Mouse (Mus musculus) megakaryocyte, adult 5-6 weeks (primary cell): ENCODE measurements around the gene Cdk18. TPM values are rescaled to one million over a fixed set of nuclear protein-coding genes. Genes with fewer than 3 reads are reported as not detected.
"Not testable (repeated sequence)": the region's sequence is repeated elsewhere in the genome, so short reads cannot be mapped to it uniquely, and the experiment has no call there.

ENCODE experiments used
- ATAC-seq: 2 replicates; pipeline ENCODE4 v1.8.0; 2016; ENCODE audit warnings: mild to moderate bottlenecking, inconsistent platforms; ENCODE audit not compliant: poor library complexity, severe bottlenecking
- total RNA-seq, 2 experiments: library from RNA; stranded (forward) in 1 of 2; stranded (reverse) in 1 of 2; fragments of 153-499, 151-499 nt in 1 of 2; fragments of 221-1000, 200-1000 nt in 1 of 2; gene quantifications; 2 replicates each; pipeline versions ENCODE4 v1.2.3 to v1.2.4; 2015 to 2017

Gene Cdk18
- 0.14 TPM in 1 of 2 replicates, not detected in the other for total RNA-seq (2015)
- 0.04 TPM in 1 of 2 replicates, not detected in the other for total RNA-seq (2017)

- ATAC-seq, result peak; percentile 60
Measured at GRCm38 (mm10) chr1:132139416-132139864, at the start of gene Cdk18. Gene Cdk18, minus strand, starts transcription at chr1:132139684.

DNA sequence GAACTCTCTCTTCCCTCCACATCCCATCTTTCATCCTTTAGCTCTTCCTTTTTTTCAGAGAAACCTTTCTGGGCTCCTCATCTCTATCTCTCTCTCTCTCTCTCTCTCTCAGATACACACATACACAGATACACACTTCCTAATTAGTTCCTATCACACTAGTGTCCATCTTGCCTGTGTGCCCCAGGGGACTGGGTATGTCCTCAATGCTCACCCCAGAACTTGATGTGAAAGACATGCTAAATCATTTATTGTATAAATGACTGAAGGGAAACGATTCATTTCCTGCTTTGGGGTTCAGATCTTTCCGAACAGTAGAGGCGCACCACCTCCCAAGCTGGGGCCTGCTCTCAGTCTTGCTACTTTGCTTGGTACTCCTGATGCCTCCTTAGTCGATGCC, 49.7 kb upstream of the Cdk18 start:
- no peak for ATAC-seq

DNA sequence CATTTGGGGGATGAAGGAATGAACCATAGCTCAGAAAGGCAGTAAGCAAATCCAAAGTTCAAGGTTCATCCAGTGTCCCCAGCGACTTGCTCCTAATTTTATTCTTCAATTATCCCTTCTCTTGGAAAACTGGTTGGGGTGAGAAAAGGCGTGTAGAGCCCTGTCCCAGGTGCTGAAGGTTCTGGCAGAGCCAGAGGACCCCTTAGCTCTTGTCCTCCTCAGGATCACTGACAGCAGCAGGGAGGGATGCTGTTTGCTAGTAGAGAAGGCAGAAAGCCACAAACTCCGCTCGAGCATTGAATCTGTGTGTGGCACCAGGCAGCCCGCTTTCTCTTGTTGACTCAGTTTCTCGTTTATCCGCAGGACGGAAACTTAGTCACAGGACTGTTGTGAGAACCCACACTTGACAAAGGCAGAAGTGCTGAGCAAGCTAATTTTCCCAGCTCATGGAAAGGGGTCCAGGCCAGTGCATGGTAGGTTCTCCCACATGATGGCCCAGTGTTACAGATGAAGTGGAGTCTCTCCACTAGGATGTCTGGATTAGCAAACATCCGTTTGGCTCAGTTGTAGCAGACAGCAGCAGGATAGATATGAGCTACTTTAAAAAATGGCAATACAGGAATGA, 49.1 kb upstream of the Cdk18 start:
- ATAC-seq, result no peak

- no peak for ATAC-seq
Measured at GRCm38 (mm10) chr1:132186303-132186702, 46.8 kb upstream of the Cdk18 start.

DNA sequence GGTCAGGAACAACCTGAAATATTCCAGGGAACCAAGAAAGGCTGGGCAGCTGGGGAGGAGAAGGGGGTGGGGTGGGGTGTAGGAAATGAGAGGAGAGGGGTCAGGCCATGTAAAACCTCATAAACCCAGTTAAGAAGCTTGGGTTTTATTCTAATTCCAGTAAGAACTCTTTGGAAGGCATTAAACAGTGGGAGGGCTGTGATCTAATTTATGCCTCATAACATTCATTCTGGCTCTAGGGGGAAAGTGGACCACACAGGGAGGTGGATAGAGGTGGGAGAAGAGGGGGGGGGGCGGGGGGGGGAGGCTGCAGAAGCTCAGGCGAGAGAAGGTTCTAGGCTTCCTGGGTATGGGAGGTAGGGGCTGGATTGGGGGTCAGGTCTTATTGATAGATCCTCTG, 32.1 kb upstream of the Cdk18 start:
- ATAC-seq, result no peak

- ATAC-seq, result no peak
Measured at GRCm38 (mm10) chr1:132170698-132171097, 31.2 kb upstream of the Cdk18 start.

- ATAC-seq, result 0 out of 2 replicates have a peak, but pooled peaks have one; percentile 33
Measured at GRCm38 (mm10) chr1:132168115-132168767, 28.8 kb upstream of the Cdk18 start.

- no peak for ATAC-seq
Measured at GRCm38 (mm10) chr1:132165859-132166258, 26.4 kb upstream of the Cdk18 start.

DNA sequence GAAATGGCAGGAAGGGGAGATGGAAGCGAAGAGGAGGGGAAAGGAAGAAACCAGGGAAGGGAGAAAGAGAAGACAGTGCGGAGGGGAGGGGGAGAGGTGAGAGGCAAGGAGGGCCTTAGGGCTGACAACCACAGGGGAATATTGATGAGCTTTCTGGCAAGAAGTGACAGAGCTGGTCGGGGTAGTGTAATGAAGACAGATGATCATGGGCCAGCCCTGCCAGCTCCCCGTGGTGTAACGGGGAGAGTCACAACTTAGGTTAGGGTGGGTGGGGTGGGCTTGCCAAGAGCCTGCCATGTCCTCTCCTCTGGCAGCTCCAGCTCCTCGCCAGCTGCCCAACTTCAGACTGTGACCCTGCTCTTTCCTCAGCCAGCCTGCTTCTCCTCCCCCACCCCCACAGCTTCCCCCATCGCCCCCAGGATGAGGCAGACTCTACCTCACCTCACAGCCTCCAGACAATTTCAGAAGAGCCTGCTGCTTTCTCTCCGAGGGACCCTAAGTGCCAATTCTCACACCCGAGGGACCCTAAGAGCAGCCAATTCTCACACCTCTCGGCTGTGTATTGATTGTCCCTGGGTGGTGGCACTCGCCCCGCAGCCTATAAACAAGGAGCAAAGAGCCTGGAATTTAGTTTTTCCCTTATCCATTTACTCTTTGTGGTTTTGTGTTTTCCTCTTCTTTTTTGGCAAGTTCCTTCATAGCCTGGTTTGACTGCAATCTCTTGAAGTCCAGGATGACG, 25.5 kb upstream of the Cdk18 start:
- ATAC-seq, result no peak

DNA sequence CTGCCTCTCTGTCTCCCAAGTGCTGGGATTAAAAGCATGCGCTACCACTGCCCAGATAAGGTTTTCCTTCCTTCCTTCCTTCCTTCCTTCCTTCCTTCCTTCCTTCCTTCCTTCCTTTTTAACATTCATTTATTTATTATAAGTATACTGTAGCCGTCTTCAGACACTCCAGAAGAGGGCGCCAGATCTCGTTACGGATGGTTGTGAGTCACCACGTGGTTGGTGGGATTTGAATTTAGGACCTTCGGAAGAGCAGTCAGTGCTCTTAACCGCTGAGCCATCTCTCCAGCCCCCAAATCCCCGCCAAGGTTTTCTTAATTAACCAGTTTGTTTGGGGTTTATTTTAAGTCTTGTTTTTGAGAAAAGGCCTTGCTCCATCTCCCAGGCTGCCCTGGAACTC, 23.1 kb upstream of the Cdk18 start:
- not testable (repeated sequence) for ATAC-seq

DNA sequence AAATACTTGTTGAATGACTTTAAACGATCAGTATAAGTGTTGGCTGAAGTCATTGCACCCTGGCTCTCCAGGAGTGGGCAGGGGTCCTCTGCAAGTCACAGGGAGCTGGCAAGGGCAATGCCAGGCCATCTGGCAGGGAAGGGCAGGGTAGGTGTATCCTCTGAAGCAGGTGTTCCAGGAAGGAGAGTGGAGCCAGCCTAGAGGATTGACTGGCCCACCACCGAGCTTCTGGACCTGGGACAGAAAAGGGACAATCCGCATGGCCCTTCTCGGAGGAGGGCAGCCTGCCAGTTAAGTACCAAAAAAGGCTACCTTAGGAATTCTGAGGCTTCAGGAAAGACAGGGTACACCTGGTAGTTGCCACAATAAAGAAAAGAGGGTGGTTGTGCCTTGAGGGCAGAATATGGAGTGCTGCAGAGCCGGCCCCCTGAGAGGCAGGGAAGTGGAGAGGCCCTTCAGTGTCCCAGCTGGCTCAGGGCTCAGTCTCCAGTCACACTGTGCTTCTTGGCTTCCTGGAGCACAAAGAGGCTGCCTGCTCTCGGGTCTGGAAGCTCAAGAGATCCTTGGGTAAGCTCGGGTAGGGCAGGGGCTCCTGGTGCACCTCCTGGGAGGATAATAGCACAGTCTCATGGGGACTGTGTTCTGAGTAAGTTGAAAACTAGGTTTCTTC, 21.9 kb upstream of the Cdk18 start:
- no peak for ATAC-seq

GRCm38 (mm10) chr1:132159681-132160080, 20.2 kb upstream of the Cdk18 start:
- no peak for ATAC-seq

- ATAC-seq, result no peak
Measured at GRCm38 (mm10) chr1:132158741-132159140, 19.3 kb upstream of the Cdk18 start.

DNA sequence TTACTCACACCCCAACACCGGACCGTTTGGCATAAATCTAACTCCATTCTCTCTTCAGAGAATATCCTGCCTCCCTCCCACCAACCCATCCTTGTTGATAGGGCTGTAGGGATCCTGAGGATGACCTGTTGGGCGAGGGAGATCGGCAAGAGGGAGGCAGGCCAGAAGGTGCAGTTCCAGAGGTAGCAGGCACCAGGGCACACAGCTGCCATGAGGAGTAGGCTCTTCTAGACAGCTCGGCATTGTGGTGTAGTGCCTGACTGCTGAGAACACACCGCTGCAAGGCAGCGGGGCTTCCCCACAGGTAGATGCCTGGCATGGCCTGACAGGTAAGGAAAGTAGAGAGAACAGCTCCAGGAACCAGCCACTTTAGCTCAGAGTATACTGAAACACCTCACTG, 18.3 kb upstream of the Cdk18 start:
- ATAC-seq, result no peak

DNA sequence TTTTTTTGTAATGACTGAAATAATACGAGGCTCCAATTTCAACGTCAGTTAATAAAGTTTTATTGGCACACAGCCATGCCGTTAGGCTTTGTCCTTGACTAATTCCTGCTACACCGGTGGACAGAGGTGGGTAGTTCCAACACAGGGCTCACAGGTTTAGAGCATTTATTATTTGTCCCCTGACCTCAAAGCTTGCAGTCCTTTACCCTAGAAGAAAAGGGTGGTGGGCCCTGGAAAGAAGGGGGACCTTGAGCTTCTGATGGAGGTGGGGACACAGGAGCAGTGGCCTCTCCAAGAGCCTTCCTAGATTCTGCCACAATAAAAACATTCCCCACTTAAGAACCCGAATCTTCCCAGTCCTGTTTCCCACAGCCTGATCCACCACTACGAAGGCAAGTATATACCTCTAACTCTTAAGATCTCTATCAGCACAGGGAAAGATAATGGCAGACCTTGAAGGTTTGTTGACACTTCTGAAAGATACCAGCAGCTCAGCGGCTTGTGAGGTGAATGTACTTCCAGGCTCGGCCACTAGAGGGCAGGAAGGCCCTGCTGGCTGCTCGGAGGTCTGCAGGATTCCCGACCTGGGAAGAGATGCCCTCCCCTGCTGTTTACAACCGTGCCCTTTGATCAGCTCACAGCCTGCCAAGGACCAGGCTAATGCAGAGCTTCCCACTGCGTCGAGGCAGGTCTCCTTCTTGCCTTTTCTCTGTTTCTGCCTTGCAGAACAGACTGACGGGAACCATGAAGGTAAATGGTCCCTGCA, 17.7 kb upstream of the Cdk18 start:
- peak; percentile 75 for ATAC-seq

DNA sequence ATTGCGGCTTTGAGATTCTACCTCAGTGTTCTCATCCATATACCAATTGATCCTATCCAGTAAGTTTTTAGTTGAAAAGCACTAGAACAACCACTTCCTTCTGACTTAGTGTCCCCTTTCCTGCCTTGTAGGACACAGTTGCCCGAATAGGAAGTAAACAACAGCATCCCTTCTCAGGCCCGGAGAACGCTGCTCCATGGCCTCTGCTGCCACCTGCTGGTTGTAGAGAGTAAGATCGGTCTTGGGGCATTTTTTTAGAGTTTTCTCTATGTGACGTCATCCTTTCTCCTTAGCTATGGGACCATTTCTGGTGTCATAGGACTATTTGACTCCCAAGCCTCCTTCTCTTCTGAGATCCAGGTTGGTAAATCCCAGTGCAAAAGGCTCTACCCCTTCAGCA, 16.3 kb upstream of the Cdk18 start:
- ATAC-seq, result peak; percentile 83

GRCm38 (mm10) chr1:132153691-132154090, 14.2 kb upstream of the Cdk18 start:
- no peak for ATAC-seq

GRCm38 (mm10) chr1:132153086-132153690, 13.7 kb upstream of the Cdk18 start:
- ATAC-seq, result no peak

GRCm38 (mm10) chr1:132151908-132152307, 12.4 kb upstream of the Cdk18 start:
- ATAC-seq, result no peak
